Mouse (Mus musculus): ENCODE measurements at regions not wholly inside any gene's neighbourhood (a gene's known extent, or its start where the extent isn't known, plus 50 kb on each side); places are given as distances from the start of the nearest gene placed in this dataset.
A peak's percentile ranks its signal among the peaks of the same experiment; 100 is the strongest.
"Not testable (repeated sequence)": the region's sequence is repeated elsewhere in the genome, so short reads cannot be mapped to it uniquely, and the experiment has no call there.

GRCm38 (mm10) chr3:17001871-17002270 lies 946.3 kb upstream of the Cypt12 start:
- DNase-seq (ENCODE audit: low read depth): no peak

GRCm38 (mm10) chr3:17003136-17003535 lies 945.1 kb upstream of the Cypt12 start:
- DNase-seq (ENCODE audit: low read depth): no peak

DNA sequence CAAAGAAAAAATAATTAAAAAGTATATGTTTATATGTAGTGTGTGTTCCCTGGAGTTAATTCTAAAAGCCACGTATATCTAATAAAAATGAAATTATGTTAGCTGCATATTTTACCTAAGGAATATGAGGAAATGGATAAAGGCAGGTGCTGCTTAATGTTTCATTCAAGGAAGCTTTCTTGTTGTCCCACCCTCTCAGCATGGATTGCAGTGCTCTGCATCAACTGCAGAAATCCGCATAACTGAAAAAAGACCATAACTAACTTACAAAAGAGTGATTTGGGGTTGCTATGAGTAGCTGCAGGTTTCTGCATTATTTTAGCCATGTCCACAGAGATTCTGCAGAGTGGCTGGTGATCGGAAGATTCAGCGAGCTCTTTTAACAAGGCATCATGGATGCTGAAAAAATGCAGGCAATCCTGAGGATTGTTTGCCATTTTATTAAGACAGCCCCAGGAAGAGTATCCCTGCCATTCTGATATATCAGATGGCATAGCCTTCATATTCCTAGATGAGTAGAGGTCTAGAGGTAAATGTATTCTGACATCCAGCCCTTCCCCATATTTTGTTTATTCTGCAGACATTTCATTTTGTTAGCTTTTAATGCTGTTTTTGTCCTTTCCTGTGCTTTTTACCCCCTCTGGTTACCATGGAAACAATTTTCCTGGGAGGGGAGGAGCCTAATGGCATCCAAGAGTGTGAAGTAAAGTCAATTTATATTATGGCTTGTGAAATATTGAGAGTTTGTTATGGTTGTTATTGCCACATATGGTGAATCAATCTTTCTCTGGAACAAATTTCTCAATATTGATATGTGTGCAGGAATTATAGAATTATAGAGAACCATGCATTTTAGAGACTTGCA lies 933.8 kb upstream of the Cypt12 start:
- no peak for DNase-seq (ENCODE audit: low read depth)

DNA sequence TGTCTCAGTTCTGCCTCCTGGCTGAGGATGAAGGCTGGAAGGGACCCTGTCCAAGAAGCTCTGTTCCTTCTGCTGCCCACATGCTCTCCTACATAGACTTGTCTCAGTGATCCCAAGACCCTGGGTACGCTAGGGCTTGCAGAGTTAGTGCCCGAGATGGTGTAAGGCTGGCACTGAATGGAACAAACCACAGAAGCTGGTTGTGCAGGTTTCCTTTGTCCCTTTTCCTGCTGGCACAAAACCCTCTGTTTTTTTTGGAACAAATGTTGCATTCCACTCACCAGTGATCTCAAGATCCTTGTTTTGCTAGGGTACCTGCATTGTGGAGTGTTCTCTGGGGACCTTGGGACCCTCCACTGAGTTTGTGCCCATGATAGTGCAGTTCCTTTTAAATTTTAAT lies 897.4 kb upstream of the Cypt12 start:
- DNase-seq (ENCODE audit: low read depth): peak; percentile 71

GRCm38 (mm10) chr3:17058381-17058780 lies 889.8 kb upstream of the Cypt12 start:
- DNase-seq (ENCODE audit: low read depth): not testable (repeated sequence)

- DNase-seq (ENCODE audit: low read depth): not testable (repeated sequence)
Observed at GRCm38 (mm10) chr3:17106261-17106660, 841.9 kb upstream of the Cypt12 start.

Data from gonadal fat pad, adult 2 months (tissue).